Mouse (Mus musculus): Measurements from ENCODE around the gene Gemin5.

DNA sequence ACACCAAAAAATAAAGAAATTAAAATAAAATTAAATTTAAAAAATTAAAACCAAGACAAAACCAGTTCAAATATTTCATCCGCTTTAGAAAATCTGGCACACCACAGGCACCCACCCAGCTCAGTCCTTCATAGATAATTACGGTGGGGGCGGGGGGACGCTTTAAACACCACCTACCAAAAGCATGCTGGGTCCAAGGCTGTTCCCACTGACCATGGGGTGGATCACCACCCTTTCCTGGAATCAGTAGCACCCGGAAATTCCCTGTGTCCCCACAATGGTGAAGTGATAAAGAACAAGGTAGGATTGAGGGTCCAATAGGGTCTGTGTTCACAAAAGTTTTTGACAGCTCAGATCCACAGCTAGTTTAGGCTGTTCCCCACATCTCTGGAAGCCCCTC, 47.5 kb upstream of the Gemin5 start:
- TF ChIP-seq CTCF (IDR thresholded peaks at IDR 0.05; ENCODE audit: low read depth) (no peak), EP300 (IDR thresholded peaks at IDR 0.05; ENCODE audit: low read depth) (no peak)
